Mouse (Mus musculus): ENCODE results near the gene Ms4a6c. TPM values are rescaled to one million over a fixed set of nuclear protein-coding genes. Genes with fewer than 3 reads are reported as not detected.
"Not testable (repeated sequence)": the region's sequence is repeated elsewhere in the genome, so short reads cannot be mapped to it uniquely, and the experiment has no call there.

The Ms4a6c gene
- 1.1 and 2.3 TPM in 2 replicates for polyA plus RNA-seq (2012; rRNA removed)

DNA sequence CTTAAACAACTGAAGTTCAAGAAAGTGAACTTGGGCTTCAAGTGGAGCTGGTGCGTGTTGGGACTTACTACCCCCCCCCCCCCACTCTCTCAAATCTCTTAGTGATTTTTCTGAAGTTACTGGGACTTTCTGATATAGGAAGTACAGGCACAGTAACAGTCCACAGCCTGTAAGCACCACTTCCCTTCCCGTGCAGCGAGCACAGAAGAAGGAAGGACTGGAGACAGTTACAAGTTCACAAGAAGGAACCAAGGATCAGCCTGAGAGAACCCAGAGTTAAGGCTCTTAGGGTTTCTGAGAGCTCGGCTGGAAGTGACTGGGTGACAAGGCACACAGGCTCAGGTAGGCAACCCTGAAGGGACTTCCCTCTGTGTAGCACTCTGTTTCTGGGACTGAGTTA lies at the start of gene Ms4a6c:
Ms4a6c (plus strand) TSS at position 152 of the 400 bp plus-strand sequence.
- H3K36me3 ChIP-seq (ENCODE audit: control insufficient read depth, insufficient read depth, low read length) = not testable (repeated sequence)

DNA sequence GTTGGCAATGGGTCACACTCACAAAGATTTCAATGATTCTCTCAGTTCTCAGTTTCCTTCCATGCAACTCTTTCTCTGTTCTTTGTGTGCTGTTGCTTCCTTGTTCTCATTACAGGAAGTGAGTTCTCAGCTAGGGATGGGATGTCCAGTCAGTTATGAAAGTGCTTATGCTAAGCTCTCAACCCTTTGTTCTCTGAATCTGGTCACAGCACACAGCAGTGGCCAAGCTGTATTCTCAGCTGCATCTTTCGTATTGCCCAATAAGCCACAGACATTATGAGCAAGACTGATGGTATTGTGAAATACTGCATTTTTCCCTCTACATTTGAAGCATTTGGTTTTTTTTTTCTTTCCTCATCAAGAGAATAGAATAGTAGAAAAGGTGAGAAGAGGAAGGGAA lies 38.0 kb upstream of the Ms4a6c start:
- H3K4me1 ChIP-seq (ENCODE audit: control insufficient read depth, insufficient read depth, low read length); H3K4me3 ChIP-seq (ENCODE audit: control insufficient read depth, low read depth, low read length); H3K36me3 ChIP-seq (ENCODE audit: control insufficient read depth, insufficient read depth, low read length); H3K27ac ChIP-seq (ENCODE audit: control insufficient read depth, insufficient read depth, low read depth, low read length); H3K27me3 ChIP-seq (ENCODE audit: control insufficient read depth, insufficient read depth, low read length): not testable (repeated sequence)

More for the DNA sequence above, at the start of gene Ms4a6c:
- H3K27ac ChIP-seq (ENCODE audit: control insufficient read depth, insufficient read depth, low read depth, low read length); H3K27me3 ChIP-seq (ENCODE audit: control insufficient read depth, insufficient read depth, low read length); H3K4me3 ChIP-seq (ENCODE audit: control insufficient read depth, low read depth, low read length); H3K4me1 ChIP-seq (ENCODE audit: control insufficient read depth, insufficient read depth, low read length): not testable (repeated sequence)

DNA sequence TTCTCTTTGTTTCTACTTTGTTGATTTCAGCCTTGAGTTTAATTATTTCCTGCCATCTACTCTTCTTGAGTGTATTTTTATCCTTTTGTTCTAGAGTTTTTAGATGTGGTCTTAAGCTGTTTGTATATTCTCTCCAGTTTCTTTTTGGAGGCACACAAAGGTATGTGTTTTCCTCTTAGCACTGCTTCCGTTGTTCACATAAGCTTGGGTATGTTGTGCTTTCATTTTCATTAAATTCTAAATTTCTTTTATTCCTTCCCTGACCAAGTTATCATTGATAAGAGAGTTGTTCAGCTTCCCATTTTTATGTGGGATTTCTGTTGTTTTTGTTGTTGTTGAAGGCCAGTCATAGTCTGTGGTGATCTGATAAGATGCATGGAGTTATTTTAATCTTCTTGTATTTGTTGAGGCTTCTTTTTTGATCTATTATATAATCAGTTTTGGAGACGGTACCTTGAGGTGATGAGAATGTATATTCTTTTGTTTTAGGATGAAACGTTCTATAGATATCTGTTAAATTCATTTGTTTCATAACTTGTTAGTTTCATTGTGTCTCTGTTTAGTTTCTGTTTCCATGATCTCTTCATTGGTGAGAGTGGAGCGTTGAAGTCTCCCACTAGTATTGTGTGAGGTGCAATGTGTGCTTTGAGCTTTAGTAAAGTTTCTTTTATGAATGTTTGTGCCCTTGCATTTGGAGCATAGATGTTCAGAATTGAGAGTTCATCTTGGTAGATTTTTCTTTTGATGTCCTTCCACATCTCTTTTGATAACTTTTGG lies 33.9 kb upstream of the Ms4a6c start:
- H3K27ac ChIP-seq (ENCODE audit: control insufficient read depth, insufficient read depth, low read depth, low read length) = no peak overlapping the region
- no peaks in the 10 kb centered on the region for H3K36me3 ChIP-seq (ENCODE audit: control insufficient read depth, insufficient read depth, low read length)
- no peaks in the 10 kb centered on the region for H3K4me1 ChIP-seq (ENCODE audit: control insufficient read depth, insufficient read depth, low read length)
- H3K27me3 ChIP-seq (ENCODE audit: control insufficient read depth, insufficient read depth, low read length) = no peaks in the 10 kb centered on the region
- H3K4me3 ChIP-seq (ENCODE audit: control insufficient read depth, low read depth, low read length) = no peak overlapping the region
- TF ChIP-seq CTCF (IDR thresholded peaks at IDR 0.05; ENCODE audit: control insufficient read depth, insufficient read depth, insufficient replicate concordance, low read depth, low read length) = no peak
- TF ChIP-seq POLR2A (IDR thresholded peaks at IDR 0.05; ENCODE audit: control insufficient read depth, low read depth, low read length) = no peak

DNA sequence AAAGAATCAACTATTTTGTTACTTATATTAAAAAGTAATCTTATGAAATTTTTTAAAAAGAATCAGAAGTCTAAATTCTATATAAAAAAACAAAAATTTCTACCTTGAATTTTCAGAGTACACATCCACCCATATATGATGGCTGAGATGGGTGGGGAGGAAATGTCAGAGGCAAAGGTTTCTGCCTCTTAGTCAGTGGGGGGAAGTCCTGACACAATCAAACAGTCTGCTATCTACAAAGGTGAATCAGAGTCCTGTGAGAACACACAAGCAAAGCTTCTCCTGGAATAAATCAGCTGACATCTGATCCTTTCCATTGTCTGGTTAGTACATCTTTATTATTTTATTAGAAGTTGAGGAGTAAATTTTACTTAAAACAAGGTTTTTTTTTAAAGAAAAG lies 25.8 kb upstream of the Ms4a6c start, which contains the start of gene Ms4a4b:
Ms4a4b (plus strand) TSS at position 216 of the 400 bp plus-strand sequence.
- Histone ChIP-seq H3K4me1 (ENCODE audit: control insufficient read depth, insufficient read depth, low read length) (no peaks in the 10 kb centered on the region), H3K27ac (ENCODE audit: control insufficient read depth, insufficient read depth, low read depth, low read length) (no peak within 1 kb of the TSS), H3K4me3 (ENCODE audit: control insufficient read depth, low read depth, low read length) (no peak within 1 kb of the TSS), H3K36me3 (ENCODE audit: control insufficient read depth, insufficient read depth, low read length) (no peaks in the 10 kb centered on the region), H3K27me3 (ENCODE audit: control insufficient read depth, insufficient read depth, low read length) (no peaks in the 10 kb centered on the region)
- no peak for TF ChIP-seq CTCF (IDR thresholded peaks at IDR 0.05; ENCODE audit: control insufficient read depth, insufficient read depth, insufficient replicate concordance, low read depth, low read length)
- no peak for TF ChIP-seq POLR2A (IDR thresholded peaks at IDR 0.05; ENCODE audit: control insufficient read depth, low read depth, low read length)

DNA sequence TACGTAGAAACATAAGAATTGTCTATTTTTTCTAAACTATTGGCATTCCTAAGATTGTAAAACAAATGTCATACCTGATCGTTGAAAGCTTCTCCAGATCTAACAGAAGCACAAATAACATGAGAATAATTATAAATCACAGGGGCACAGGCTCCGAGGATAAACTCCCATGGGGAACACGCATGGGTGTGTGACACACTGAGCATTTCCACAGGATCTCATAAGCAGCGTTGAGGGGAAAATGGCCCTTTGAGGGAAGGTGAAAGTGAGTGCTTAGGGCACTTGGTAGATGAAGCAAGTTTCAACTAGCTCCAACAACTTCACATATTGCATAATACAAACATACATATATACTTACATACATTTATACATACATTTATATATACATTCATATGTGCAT lies 25.2 kb upstream of the Ms4a6c start:
- TF ChIP-seq POLR2A (IDR thresholded peaks at IDR 0.05; ENCODE audit: control insufficient read depth, low read depth, low read length) = no peak
- no peak for TF ChIP-seq CTCF (IDR thresholded peaks at IDR 0.05; ENCODE audit: control insufficient read depth, insufficient read depth, insufficient replicate concordance, low read depth, low read length)
- no peak overlapping the region for H3K4me3 ChIP-seq (ENCODE audit: control insufficient read depth, low read depth, low read length)
- no peaks in the 10 kb centered on the region for H3K27me3 ChIP-seq (ENCODE audit: control insufficient read depth, insufficient read depth, low read length)
- H3K36me3 ChIP-seq (ENCODE audit: control insufficient read depth, insufficient read depth, low read length) = no peaks in the 10 kb centered on the region
- H3K4me1 ChIP-seq (ENCODE audit: control insufficient read depth, insufficient read depth, low read length) = no peaks in the 10 kb centered on the region
- no peak overlapping the region for H3K27ac ChIP-seq (ENCODE audit: control insufficient read depth, insufficient read depth, low read depth, low read length)

DNA sequence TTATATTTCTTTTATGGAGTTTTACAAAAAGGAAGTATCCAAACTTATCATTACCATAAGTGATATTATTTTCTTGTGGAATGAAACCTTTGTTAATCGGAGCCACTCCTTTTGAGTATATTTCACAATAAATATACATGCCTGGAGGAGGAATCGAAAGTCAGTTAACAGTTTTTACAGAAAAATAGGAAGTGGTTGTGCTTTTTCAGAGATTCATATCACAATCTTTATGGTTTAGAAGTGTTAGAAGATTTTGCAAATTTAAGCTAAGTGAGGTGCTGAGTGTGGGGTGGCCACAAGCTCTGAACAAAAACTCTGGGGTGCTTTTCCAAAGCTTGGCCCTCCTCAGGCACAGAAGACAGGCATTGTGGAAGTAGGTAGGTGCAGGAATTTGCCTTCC lies 21.9 kb upstream of the Ms4a6c start:
- H3K27ac ChIP-seq (ENCODE audit: control insufficient read depth, insufficient read depth, low read depth, low read length) = no peak overlapping the region

DNA sequence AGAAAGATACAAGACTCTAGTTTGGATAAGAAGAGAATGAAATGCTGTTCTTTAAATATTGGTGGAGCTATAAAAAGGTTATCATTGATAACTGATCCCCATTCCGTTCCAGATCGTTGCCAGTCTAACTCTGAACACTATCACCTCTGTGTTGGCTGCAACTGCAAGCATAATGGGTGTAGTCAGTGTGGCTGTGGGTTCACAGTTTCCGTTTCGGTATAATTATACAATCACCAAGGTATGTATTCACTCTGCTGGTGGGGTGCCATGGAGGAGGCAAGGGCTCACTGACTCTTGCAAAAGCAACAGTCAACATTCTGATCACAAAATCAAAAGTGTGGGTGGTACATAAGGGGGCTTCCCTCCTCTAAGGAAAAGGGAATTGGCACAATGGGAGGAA lies 10.1 kb upstream of the Ms4a6c start:
- H3K27ac ChIP-seq (ENCODE audit: control insufficient read depth, insufficient read depth, low read depth, low read length); H3K4me3 ChIP-seq (ENCODE audit: control insufficient read depth, low read depth, low read length); H3K4me1 ChIP-seq (ENCODE audit: control insufficient read depth, insufficient read depth, low read length); H3K36me3 ChIP-seq (ENCODE audit: control insufficient read depth, insufficient read depth, low read length); H3K27me3 ChIP-seq (ENCODE audit: control insufficient read depth, insufficient read depth, low read length): not testable (repeated sequence)

More for the DNA sequence above, 21.9 kb upstream of the Ms4a6c start:
- H3K27me3 ChIP-seq (ENCODE audit: control insufficient read depth, insufficient read depth, low read length) = no peaks in the 10 kb centered on the region
- no peaks in the 10 kb centered on the region for H3K4me1 ChIP-seq (ENCODE audit: control insufficient read depth, insufficient read depth, low read length)
- H3K4me3 ChIP-seq (ENCODE audit: control insufficient read depth, low read depth, low read length) = no peak overlapping the region
- TF ChIP-seq CTCF (IDR thresholded peaks at IDR 0.05; ENCODE audit: control insufficient read depth, insufficient read depth, insufficient replicate concordance, low read depth, low read length) (no peak), POLR2A (IDR thresholded peaks at IDR 0.05; ENCODE audit: control insufficient read depth, low read depth, low read length) (no peak)
- H3K36me3 ChIP-seq (ENCODE audit: control insufficient read depth, insufficient read depth, low read length) = no peaks in the 10 kb centered on the region

DNA sequence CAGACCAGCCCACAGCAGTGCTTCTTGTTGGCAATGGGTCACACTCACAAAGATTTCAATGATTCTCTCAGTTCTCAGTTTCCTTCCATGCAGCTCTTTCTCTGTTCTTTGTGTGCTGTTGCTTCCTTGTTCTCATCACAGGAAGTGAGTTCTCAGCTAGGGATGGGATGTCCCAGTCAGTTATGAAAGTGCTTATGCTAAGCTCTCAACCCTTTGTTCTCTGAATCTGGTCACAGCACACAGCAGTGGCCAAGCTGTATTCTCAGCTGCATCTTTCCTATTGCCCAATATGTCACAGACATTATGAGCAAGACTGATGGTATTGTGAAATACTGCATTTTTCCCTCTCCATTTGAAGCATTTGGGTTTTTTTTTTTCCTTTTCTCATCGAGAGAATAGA lies 4.4 kb upstream of the Ms4a6c start:
- not testable (repeated sequence) for H3K27ac ChIP-seq (ENCODE audit: control insufficient read depth, insufficient read depth, low read depth, low read length); H3K4me3 ChIP-seq (ENCODE audit: control insufficient read depth, low read depth, low read length); H3K36me3 ChIP-seq (ENCODE audit: control insufficient read depth, insufficient read depth, low read length); H3K4me1 ChIP-seq (ENCODE audit: control insufficient read depth, insufficient read depth, low read length); H3K27me3 ChIP-seq (ENCODE audit: control insufficient read depth, insufficient read depth, low read length)
